Mouse (Mus musculus) 3134 (cell line): ENCODE data around the gene Zfp932.
"Not testable (repeated sequence)": the region's sequence is repeated elsewhere in the genome, so short reads cannot be mapped to it uniquely, and the experiment has no call there.

Source experiments
- DNase-seq: peaks from one replicate; pipeline ENCODE4 v3.0.0-alpha.2; 2011; ENCODE audit warnings: low spot score; ENCODE audit not compliant: insufficient read length; ENCODE audit errors: extremely low read depth

The Zfp932 gene

GRCm38 (mm10) chr5:109996026-109996937 lies at the start of gene Zfp932:
Gene Zfp932, plus strand, starts transcription at chr5:109996521.
- DNase-seq, result peak; percentile 68

DNA sequence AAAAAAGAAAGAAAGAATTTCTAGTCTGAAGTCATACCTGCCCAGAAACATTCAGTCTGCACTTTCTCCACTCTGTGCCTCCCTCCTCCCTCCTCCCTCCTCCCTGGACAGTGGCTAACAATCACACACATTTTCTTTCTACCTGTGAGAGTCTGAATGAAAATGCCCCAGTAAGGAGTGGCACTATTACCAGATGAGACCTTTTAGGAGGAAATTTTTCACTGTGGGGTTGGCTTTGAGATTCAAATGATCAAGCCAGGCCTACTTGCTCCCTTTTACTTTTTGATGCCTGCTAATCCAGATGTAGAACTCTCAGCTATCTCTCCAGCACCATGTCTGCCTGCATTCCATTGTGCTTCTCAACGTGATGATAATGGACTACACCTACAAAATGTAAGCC lies 46.0 kb upstream of the Zfp932 start:
- no peak for DNase-seq

DNA sequence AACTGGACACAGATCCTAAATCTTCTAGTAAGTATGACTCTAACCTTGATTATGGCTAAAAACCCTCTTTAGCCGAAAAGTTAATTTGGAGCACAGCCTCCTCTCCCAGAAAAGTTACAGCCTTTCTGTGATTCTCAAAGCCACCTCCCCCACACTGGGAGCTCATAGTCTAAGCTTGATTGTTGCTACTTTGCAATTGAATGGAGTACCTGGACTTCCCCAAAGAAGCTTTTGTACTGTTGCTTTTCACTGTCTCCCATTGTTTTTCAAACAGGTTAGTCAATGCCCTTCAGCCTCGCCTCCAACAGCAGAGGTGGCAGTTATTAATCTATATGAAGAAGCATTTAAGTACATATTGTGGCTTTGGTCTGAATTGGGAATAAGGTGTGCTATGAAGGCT lies 15.6 kb upstream of the Zfp932 start:
- DNase-seq, result not testable (repeated sequence)

DNA sequence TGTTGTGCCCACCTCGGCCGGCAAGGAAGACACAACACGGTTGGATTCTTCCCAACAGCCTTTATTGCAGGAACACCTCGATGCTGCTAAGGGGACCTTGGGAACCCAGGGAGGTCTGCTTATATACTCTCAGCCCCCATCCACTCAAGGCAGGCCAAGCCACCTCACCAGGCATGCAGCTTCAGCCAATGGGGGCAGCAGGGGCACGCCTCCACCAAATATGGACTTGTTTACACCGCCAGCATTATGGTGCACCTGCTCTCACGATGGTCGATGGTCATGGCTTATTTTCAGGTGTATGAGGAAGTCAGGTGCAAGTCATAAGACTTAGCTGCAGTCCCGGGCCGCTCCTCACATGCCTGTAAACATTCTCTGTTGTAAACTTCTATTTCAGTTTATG lies 860 bp upstream of the Zfp932 start:
- not testable (repeated sequence) for DNase-seq

GRCm38 (mm10) chr5:110015775-110016174 lies 19.5 kb downstream of the Zfp932 start:
- peak; percentile 46 for DNase-seq

- DNase-seq, result no peak
These were observed 27.0 kb downstream of the Zfp932 start for GRCm38 (mm10) chr5:110023273-110023672.

- peak; percentile 46 for DNase-seq
These were observed 27.5 kb downstream of the Zfp932 start for GRCm38 (mm10) chr5:110023694-110024427.

DNA sequence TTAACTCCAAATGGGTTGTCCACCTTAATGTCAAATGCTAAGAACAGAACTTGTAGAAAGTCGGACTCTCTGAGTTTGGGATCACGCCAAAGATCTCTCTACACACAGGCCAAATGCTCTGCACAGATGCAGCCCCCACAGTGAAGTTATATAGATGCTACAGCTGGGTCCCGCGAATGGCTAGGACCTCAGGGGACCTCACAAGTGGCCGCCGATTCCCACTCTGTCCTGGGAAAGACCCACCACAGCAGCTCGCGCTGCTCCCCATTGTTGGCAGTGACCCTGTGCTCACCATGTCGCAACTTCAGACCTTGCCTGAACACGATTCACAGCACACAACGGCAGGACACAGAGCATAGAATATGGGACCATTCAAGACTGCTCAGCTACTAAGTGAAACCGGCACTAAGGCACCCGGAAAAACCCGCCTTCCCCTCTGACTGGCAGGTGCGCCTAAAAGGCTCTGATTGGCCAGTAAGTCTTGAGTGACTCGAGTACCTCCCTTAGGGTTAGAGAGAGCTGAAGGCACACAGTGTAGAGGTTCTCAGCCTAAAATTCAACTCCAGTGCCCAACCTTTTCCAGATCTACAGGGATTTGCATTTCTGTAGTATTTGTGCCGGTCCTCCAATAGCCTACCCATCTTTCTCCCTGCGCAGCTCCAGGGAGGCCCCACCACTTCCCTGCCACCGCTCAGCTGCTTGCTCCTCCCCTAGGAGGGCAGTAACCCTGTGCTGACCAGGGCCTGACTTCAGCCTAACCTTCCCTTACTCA lies 61.5 kb downstream of the Zfp932 start:
- DNase-seq, result peak; percentile 76
